Mouse (Mus musculus): ENCODE results near the gene Rmdn2. TPM values are rescaled to one million over a fixed set of nuclear protein-coding genes. Genes with fewer than 3 reads are reported as not detected.

The Rmdn2 gene
- polyA plus RNA-seq, 1 experiment = 11.2 TPM

GRCm38 (mm10) chr17:79670837-79671236, 59.2 kb downstream of the Rmdn2 start:
- no peaks in the 10 kb centered on the region for H3K4me1 ChIP-seq (ENCODE audit: control insufficient read depth, insufficient read depth, low read length)
- no peaks in the 10 kb centered on the region for H3K27me3 ChIP-seq (ENCODE audit: control insufficient read depth, insufficient read depth, low read length)
- H3K4me3 ChIP-seq (replicated peaks; ENCODE audit: insufficient read depth, low read depth, low read length) = no peak overlapping the region
- H3K27ac ChIP-seq (ENCODE audit: insufficient read depth, low read length) = no peak overlapping the region
- TF ChIP-seq POLR2A (IDR thresholded peaks at IDR 0.05; ENCODE audit: borderline replicate concordance, insufficient read depth, low read length) (no peak), CTCF (IDR thresholded peaks at IDR 0.05; ENCODE audit: borderline replicate concordance, insufficient read depth, low read depth, low read length) (no peak)
- WGBS = 76% methylated on average over 2 of the region's 2 CpGs
- DNase-seq = no peak

- Histone ChIP-seq H3K4me3 (replicated peaks; ENCODE audit: insufficient read depth, low read depth, low read length) (no peak overlapping the region), H3K27ac (ENCODE audit: insufficient read depth, low read length) (no peak overlapping the region), H3K4me1 (ENCODE audit: control insufficient read depth, insufficient read depth, low read length) (no peaks in the 10 kb centered on the region), H3K27me3 (ENCODE audit: control insufficient read depth, insufficient read depth, low read length) (no peaks in the 10 kb centered on the region)
- no peak for DNase-seq
- 42% methylated on average over 4 of the region's 4 CpGs for whole genome bisulfite sequencing
- TF ChIP-seq POLR2A (IDR thresholded peaks at IDR 0.05; ENCODE audit: borderline replicate concordance, insufficient read depth, low read length) = no peak
Observed at GRCm38 (mm10) chr17:79695106-79695505, 83.4 kb downstream of the Rmdn2 start.

- 27% methylated on average over 6 of the region's 6 CpGs for WGBS
- Histone ChIP-seq H3K27ac (ENCODE audit: insufficient read depth, low read length) (no peak overlapping the region), H3K4me1 (ENCODE audit: control insufficient read depth, insufficient read depth, low read length) (no peaks in the 10 kb centered on the region), H3K4me3 (replicated peaks; ENCODE audit: insufficient read depth, low read depth, low read length) (no peak overlapping the region), H3K27me3 (ENCODE audit: control insufficient read depth, insufficient read depth, low read length) (no peaks in the 10 kb centered on the region)
- no peak for TF ChIP-seq POLR2A (IDR thresholded peaks at IDR 0.05; ENCODE audit: borderline replicate concordance, insufficient read depth, low read length)
- TF ChIP-seq CTCF (IDR thresholded peaks at IDR 0.05; ENCODE audit: borderline replicate concordance, insufficient read depth, low read depth, low read length) = no peak
- no peak for DNase-seq
Observed at GRCm38 (mm10) chr17:79695541-79695940, 83.9 kb downstream of the Rmdn2 start.

GRCm38 (mm10) chr17:79699197-79699596, 87.5 kb downstream of the Rmdn2 start:
- H3K27me3 ChIP-seq (ENCODE audit: control insufficient read depth, insufficient read depth, low read length) = no peaks in the 10 kb centered on the region
- TF ChIP-seq POLR2A (IDR thresholded peaks at IDR 0.05; ENCODE audit: borderline replicate concordance, insufficient read depth, low read length) (no peak), CTCF (IDR thresholded peaks at IDR 0.05; ENCODE audit: borderline replicate concordance, insufficient read depth, low read depth, low read length) (peak; percentile 46; the same call in 1 of the 2 replicates)
- H3K4me3 ChIP-seq (replicated peaks; ENCODE audit: insufficient read depth, low read depth, low read length) = no peak overlapping the region
- no peak for DNase-seq
- WGBS = 24% methylated on average over 1 of the region's 1 CpGs
- H3K27ac ChIP-seq (ENCODE audit: insufficient read depth, low read length) = no peak overlapping the region
- H3K4me1 ChIP-seq (ENCODE audit: control insufficient read depth, insufficient read depth, low read length) = no peaks in the 10 kb centered on the region

GRCm38 (mm10) chr17:79700871-79701270, 89.2 kb downstream of the Rmdn2 start:
- no peak for DNase-seq
- no peaks in the 10 kb centered on the region for H3K27me3 ChIP-seq (ENCODE audit: control insufficient read depth, insufficient read depth, low read length)
- TF ChIP-seq CTCF (IDR thresholded peaks at IDR 0.05; ENCODE audit: borderline replicate concordance, insufficient read depth, low read depth, low read length) (no peak), POLR2A (IDR thresholded peaks at IDR 0.05; ENCODE audit: borderline replicate concordance, insufficient read depth, low read length) (no peak)
- no peak overlapping the region for H3K4me3 ChIP-seq (replicated peaks; ENCODE audit: insufficient read depth, low read depth, low read length)
- 74% methylated on average over 5 of the region's 5 CpGs for WGBS
- no peaks in the 10 kb centered on the region for H3K4me1 ChIP-seq (ENCODE audit: control insufficient read depth, insufficient read depth, low read length)
- H3K27ac ChIP-seq (ENCODE audit: insufficient read depth, low read length) = no peak overlapping the region

GRCm38 (mm10) chr17:79705671-79706455, 94.2 kb downstream of the Rmdn2 start:
- TF ChIP-seq POLR2A (IDR thresholded peaks at IDR 0.05; ENCODE audit: borderline replicate concordance, insufficient read depth, low read length) (no peak), CTCF (IDR thresholded peaks at IDR 0.05; ENCODE audit: borderline replicate concordance, insufficient read depth, low read depth, low read length) (no peak)
- H3K4me3 ChIP-seq (replicated peaks; ENCODE audit: insufficient read depth, low read depth, low read length) = no peak overlapping the region
- H3K4me1 ChIP-seq (ENCODE audit: control insufficient read depth, insufficient read depth, low read length) = no peaks in the 10 kb centered on the region
- no peak overlapping the region for H3K27ac ChIP-seq (ENCODE audit: insufficient read depth, low read length)
- no peak for DNase-seq
- H3K27me3 ChIP-seq (ENCODE audit: control insufficient read depth, insufficient read depth, low read length) = no peaks in the 10 kb centered on the region
- WGBS = 49% methylated on average over 9 of the region's 9 CpGs

- TF ChIP-seq POLR2A (IDR thresholded peaks at IDR 0.05; ENCODE audit: borderline replicate concordance, insufficient read depth, low read length) = no peak
- TF ChIP-seq CTCF (IDR thresholded peaks at IDR 0.05; ENCODE audit: borderline replicate concordance, insufficient read depth, low read depth, low read length) = no peak
- no peak for DNase-seq
- Histone ChIP-seq H3K4me1 (ENCODE audit: control insufficient read depth, insufficient read depth, low read length) (no peaks in the 10 kb centered on the region), H3K4me3 (replicated peaks; ENCODE audit: insufficient read depth, low read depth, low read length) (no peak overlapping the region), H3K27me3 (ENCODE audit: control insufficient read depth, insufficient read depth, low read length) (no peaks in the 10 kb centered on the region; the same call in 1 of the 2 replicates), H3K27ac (ENCODE audit: insufficient read depth, low read length) (no peak overlapping the region)
- 69% methylated on average over 7 of the region's 7 CpGs for WGBS
Observed at GRCm38 (mm10) chr17:79708168-79708567, 96.5 kb downstream of the Rmdn2 start.

GRCm38 (mm10) chr17:79709718-79710117, 98.1 kb downstream of the Rmdn2 start:
- DNase-seq = no peak
- TF ChIP-seq POLR2A (IDR thresholded peaks at IDR 0.05; ENCODE audit: borderline replicate concordance, insufficient read depth, low read length) (no peak), CTCF (IDR thresholded peaks at IDR 0.05; ENCODE audit: borderline replicate concordance, insufficient read depth, low read depth, low read length) (no peak)
- 93% methylated on average over 1 of the region's 1 CpGs for WGBS

More at GRCm38 (mm10) chr17:79709718-79710117, 98.1 kb downstream of the Rmdn2 start:
- H3K4me1 ChIP-seq (ENCODE audit: control insufficient read depth, insufficient read depth, low read length) = peaks cover 4% of the 10 kb centered on the region; the same call in 1 of the 2 replicates
- H3K27ac ChIP-seq (ENCODE audit: insufficient read depth, low read length) = no peak overlapping the region
- H3K4me3 ChIP-seq (replicated peaks; ENCODE audit: insufficient read depth, low read depth, low read length) = no peak overlapping the region
- H3K27me3 ChIP-seq (ENCODE audit: control insufficient read depth, insufficient read depth, low read length) = no peaks in the 10 kb centered on the region; the same call in 1 of the 2 replicates

Data from cerebellum, adult 2 months (tissue).